Mouse (Mus musculus): ENCODE data around the gene Nubp2.

Gene Nubp2

GRCm38 (mm10) chr17:24886134-24886931 is at the start of gene Nubp2, which contains the start of gene Spsb3:
Gene Nubp2 (minus strand): TSS chr17:24886349.
Gene Spsb3 (plus strand): TSS chr17:24886643.
- peak; percentile 99 for DNase-seq (ENCODE audit: low spot score)

DNA sequence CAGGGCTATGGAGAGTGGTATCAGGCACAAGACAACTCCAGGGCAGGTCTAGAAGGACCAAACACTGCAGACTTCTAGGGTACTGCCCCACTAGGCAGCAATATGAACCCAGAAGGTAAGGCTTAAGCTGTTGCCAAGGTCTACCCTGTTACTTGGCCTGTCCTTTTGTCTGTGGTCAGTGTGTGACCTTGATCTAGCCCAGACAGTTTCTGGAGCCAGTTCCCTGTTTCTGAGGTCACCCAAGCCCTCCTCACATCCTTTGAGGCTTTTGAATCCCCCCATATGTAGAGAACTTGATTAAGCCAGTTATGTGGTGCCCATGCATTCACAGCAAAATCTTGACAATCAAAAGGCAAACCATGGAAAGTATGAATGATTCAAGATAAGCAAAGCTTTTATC is 49.5 kb upstream of the Nubp2 start:
- DNase-seq (ENCODE audit: low spot score): no peak

DNA sequence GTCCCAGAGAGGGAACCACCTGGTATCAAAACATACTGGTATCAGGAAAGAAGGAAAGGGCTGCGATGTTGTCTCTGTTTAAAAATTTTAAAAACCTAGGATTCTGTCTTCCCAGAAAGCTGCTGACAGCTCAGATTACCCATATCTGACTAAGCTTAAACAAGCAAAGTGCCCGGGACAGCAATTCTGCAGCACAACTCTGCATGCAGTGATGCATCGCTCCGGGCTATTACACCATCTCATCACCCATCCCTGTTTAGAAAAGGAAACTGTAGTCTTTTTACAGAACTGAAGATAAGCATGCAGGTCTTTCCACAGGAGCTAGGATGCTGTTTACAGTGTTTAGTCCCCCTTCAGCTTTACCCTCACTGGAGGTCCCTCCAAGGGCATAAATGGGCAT is 48.8 kb upstream of the Nubp2 start:
- no peak for DNase-seq (ENCODE audit: low spot score)

DNA sequence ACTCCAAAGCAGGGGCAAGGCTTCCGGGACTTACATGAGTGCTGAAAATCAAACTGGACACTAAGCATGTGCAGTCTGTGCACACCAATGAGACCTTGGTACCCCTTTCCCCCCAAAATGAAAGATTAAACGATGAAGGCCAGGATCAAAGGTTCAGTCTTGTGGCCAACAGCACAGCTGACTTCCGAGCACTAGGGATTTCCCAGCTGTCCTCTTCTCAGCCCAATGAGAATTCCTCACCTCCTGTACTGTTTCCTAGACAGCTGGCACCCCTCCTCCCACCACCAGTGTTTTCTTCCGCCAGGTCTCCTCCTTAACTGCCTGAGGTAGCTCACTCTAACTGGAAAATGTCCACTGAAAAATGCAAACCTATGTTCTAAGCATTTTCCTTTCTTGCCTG is 47.0 kb upstream of the Nubp2 start:
- DNase-seq (ENCODE audit: low spot score): no peak

DNA sequence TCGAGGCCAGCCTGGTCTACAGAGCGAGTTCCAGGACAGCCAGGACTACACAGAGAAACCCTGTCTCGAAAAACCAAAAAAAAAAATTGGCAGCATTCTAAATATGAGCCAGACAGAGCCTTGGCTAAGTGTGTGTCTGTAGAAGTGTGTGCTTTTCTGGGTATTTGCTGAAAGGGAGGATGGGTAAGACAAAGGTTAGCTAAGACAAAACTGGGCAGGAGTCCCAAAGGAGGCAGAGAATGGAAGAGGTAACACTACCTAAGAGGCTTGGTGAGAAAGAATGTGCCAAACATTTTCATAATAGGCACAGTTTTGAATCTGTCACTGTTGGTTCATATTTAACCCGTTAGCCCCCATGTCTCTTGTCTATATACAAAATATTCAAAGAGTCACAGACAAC is 46.3 kb upstream of the Nubp2 start:
- DNase-seq (ENCODE audit: low spot score): no peak

DNA sequence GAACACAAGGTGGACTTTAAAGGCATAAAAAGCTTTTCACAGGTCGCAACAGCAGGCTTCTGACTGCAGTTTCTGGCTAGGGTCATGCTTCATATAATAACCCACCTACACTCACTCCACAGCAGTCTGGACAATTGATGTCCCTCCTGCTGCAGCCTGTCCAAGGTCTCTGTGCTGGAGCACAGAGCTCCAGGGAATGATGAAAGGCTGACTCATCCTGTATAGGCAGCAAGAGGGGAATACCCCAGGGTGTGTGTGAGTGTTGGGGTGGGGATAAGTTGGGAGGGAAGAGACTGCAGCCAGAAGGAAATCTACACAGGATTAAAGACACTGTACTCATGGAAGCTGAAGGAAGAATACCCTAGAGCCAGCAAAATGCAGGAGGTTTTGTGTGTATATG is 43.4 kb upstream of the Nubp2 start:
- DNase-seq (ENCODE audit: low spot score): no peak

- no peak for DNase-seq (ENCODE audit: low spot score)
These were observed 37.1 kb upstream of the Nubp2 start for GRCm38 (mm10) chr17:24923246-24923645.

GRCm38 (mm10) chr17:24913984-24914383 is 27.8 kb upstream of the Nubp2 start:
- DNase-seq (ENCODE audit: low spot score): no peak

DNA sequence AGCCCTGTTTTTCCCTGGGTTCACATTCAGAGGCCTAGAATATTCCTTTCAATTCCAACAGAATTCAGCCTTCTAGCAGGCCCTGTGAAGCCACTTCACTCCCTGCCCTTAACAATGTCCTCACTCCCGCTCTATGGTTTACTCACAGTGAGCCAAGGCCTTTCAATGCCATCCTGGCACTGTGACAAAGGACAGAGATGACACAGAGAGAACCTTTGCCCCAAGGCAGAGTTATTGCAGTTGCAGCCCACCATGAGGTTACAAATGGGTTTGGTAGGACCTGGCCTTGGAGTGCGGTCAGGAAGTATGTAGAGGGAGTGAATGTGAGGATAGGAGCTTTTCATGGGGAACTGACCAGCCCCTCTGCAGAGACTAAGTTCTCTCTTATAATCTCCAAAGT is 21.4 kb upstream of the Nubp2 start:
- no peak for DNase-seq (ENCODE audit: low spot score)

- DNase-seq (ENCODE audit: low spot score): no peak
These were observed 17.6 kb upstream of the Nubp2 start for GRCm38 (mm10) chr17:24903767-24904166.

- no peak for DNase-seq (ENCODE audit: low spot score)
These were observed 16.7 kb upstream of the Nubp2 start for GRCm38 (mm10) chr17:24902671-24903474.

GRCm38 (mm10) chr17:24902124-24902523 is 16.0 kb upstream of the Nubp2 start:
- no peak for DNase-seq (ENCODE audit: low spot score)

DNA sequence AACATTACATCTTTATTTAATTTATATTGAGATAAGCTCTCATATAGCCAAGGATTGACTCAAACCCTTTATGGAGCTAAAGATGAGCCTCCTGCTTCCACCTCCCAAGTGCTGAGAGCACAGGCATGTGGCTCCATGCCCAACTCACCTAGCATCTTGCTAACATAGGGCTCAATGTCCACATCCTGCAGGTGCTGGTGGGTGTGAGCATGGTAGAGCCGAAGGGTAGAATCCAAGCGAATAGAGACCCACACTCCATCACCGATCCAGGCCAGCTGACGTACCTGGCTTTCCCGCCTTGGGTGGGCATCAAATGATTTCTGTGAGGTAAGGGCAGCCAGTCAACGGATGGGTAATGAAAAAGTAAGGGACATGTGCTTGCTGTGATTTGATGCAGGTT is 13.9 kb upstream of the Nubp2 start:
- no peak for DNase-seq (ENCODE audit: low spot score)

- no peak for DNase-seq (ENCODE audit: low spot score)
These were observed 13.0 kb upstream of the Nubp2 start for GRCm38 (mm10) chr17:24899153-24899552.

- DNase-seq (ENCODE audit: low spot score): no peak
These were observed 12.1 kb upstream of the Nubp2 start for GRCm38 (mm10) chr17:24898041-24898854.

- no peak for DNase-seq (ENCODE audit: low spot score)
These were observed 11.5 kb upstream of the Nubp2 start for GRCm38 (mm10) chr17:24897600-24897999.

DNA sequence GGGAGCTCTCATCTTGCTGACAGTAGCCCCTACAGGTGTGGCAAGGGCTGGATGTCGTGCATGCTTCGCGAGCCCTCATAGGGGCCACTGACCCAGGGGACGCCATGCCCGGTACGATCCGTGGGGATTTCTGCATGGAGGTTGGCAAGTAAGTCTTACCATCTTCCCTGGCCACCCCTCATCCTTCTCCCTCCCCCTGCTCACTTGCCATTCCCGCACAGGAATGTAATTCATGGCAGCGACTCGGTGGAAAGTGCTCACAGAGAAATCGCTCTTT is 10.8 kb upstream of the Nubp2 start:
- DNase-seq (ENCODE audit: low spot score): no peak

GRCm38 (mm10) chr17:24896241-24896992 is 10.3 kb upstream of the Nubp2 start, which contains the start of gene Nme3:
Gene Nme3 (plus strand): TSS chr17:24896500.
- peak; percentile 85 for DNase-seq (ENCODE audit: low spot score)

DNA sequence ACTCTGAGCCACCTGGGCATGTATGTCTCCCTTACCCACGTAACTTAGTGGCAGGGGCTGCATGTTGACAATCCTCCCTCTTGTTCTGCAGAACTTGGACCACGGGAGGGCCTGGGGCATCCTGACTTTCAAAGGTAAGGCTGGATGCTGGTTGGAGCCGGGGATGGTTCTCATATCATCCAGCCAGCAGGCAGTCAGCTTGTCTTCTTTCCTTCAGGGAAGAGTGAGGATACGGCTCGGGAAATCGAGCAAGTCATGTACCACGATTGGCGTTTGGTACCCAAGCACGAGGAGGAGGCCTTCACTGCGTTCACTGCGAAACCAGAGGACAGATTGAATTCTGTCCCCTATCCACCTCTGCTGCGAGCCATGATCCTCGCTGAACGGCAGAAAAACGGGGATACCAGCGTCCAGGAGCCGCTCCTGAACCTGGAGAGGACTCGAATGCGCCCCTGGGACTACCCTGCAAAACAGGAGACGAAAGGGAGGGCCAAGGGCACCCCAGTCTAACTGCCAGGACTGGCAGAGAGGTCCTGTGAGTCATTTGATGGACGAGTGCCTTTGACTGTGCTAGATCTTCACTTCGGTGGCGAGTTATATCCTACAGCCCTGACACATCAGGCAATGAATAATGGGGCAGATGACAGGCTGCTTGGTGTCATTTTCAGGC is 9.6 kb upstream of the Nubp2 start:
- no peak for DNase-seq (ENCODE audit: low spot score)

- peak; percentile 83 for DNase-seq (ENCODE audit: low spot score)
These were observed 8.9 kb upstream of the Nubp2 start, which contains the start of the genes Eme2 and Mrps34 for GRCm38 (mm10) chr17:24894995-24895547. Gene Eme2 (minus strand): TSS chr17:24895087. Gene Mrps34 (plus strand): TSS chr17:24895116.
